Mouse (Mus musculus) heart, adult 18-20 months (tissue): ENCODE data around the gene Adgrb2. TPM values are rescaled to one million over a fixed set of nuclear protein-coding genes. Genes with fewer than 3 reads are reported as not detected.

Source experiments
- DNase-seq, 2 experiments: peaks; one replicate each; pipeline ENCODE4 v3.0.0; 2021 to 2022; ENCODE audit warnings: mixed read lengths in 1 of 2
- total RNA-seq, 2 experiments: library from RNA; stranded (reverse); gene quantifications; 2 replicates each; pipeline ENCODE4 v1.2.3; 2021

Adgrb2 gene
- total RNA-seq, 2 experiments from 2014 or later = 2.1 to 2.4 TPM

DNA sequence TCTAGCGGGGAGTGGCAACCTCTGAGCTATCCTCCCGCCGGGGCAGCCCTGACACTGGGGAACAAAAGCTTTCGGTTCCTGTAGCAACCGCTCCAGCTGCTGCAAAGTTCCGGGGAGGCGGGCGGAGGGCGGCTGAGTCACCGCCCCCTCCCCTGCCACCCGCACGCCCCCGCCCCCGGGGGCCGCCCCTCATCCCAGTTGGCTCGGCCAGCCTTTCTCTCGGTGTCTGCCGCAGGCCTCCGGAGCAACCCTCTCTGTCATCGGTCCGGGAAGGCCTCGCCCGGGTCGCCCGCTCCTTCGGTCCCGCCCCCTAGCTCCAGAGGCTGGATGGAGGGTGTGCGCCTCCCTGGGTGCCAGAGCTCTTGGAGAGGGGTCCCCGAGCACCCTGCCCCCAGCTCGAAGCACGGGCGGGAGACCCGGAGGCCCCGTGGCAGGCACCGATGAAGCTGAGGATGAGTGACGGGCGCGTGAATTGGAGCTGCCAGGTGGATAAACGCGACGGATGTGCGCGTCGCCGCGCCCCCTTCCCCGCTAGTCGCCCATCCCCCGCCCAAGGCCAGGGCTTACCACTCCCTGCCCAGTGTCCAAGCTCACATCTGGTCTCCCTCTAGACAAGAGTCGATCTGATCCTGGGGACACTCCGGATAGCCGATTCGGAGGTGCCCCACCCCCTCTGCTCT is 3.3 kb downstream of the Adgrb2 start:
- DNase-seq = peak; percentile 45 to 47

DNA sequence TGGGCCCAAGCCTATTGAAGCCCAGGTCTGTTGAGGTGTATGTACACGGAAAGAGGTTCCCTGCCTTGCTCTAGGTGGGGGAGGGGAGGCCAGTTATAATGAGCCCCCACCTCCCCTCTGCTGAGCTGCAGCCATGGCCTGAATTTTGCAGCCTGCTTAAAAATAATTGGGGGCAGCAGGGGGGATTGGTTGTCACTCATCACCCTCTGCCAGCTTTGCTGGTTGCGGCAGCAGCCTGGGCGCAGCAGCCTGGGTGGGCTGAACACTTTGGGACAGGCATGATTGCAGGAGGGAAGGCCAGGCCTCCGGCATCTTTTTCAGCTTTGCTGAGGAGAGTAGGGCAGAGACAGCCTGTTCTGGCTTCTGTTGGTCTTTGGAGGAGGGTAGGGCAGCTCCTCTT is 5.3 kb downstream of the Adgrb2 start:
- no peak for DNase-seq

DNA sequence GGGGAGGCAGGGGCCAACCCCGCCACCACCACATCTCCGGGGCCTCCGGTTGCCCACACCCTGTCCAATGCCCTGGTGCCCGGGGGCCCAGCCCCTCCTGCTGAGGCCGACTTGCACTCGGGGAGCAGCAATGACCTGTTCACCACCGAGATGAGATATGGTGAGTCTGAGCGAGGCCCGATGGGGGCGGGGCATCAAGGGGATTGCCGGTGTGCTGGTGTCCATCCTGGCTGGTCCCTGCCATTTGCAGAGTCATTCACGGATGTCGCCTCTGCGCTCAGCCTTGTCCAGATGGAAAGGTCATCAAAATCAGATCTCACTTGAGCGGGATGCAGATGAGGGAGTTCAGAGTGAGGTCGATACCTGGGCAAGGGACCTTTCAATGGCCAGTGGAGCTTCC is 8.1 kb downstream of the Adgrb2 start:
- DNase-seq = no peak

GRCm38 (mm10) chr4:129993213-129993612 is 8.5 kb downstream of the Adgrb2 start:
- DNase-seq = no peak

DNA sequence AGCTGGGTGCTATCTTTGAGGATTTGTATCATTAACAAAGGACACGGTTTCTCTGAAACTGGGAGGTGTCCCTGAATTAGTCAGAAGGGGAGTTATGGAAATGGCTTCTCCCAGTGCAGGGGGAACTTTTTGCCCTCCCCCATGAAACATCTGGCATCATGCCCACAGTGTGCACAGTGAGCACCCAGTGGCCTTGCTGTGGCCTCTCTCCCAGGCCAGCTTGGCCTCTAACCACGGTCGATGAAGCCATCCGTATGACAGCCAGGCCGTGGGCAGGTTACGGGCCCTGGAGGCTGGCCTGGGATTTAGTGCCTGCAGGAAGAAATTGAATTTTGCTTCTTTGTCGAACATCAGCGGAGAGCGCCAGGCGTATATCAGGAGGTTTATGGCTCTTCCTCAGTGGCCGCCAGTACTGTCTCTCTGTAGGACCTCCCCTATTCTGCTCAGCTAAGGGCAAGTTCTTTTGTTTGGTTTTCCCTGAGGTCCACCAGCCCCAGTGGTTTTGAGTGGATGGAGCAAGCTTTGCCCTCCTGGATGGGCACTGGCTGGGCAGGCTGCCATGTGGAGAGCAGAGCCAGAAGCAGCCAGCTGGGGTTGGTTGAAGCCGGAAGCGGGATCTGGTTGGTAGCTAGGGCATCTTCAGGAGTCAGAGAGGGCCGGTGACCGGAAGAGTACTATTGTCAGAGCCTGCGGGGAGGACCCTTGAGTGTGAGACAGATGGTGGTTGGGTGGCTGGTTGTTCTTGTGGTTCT is 9.4 kb downstream of the Adgrb2 start:
- DNase-seq = no peak

DNA sequence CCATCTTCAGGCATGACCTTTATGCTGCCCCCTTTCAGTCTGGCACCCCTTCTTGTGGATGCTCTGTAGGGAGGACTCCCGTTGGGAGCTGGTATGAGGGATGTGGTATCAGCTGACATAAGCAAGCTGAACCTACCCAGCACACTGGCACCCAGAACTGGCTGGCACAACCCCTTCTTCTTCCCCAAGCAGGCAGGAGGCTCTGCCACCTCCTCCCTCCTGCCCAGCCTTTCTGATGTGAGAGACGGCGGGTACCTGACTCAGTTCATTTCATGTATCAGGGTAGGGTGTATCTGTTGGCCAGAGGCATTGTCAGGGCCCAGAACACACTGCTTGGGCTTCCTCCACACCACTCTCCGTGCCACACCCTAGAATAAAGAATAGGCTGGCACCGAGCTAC is 10.1 kb downstream of the Adgrb2 start:
- DNase-seq = no peak

DNA sequence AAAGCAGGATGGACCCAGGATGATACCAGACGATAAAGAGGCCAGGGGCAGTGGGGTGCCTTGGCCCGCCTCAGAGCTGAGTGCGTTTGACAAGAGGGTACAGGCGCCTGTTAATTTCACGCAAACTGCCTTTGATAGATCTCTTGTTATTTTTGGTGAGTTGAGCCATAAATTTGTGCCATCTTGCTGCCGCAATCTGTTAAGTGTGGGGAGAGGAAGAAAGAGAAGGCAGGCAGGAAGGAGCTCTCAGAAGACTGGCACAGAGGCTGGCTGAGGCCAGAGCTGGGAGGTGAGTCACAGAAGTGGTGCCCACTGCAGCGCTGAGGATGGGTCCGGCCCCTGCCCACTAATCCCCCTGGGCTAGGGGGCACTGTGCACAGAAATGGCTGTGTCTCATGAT is 10.6 kb downstream of the Adgrb2 start:
- no peak for DNase-seq

DNA sequence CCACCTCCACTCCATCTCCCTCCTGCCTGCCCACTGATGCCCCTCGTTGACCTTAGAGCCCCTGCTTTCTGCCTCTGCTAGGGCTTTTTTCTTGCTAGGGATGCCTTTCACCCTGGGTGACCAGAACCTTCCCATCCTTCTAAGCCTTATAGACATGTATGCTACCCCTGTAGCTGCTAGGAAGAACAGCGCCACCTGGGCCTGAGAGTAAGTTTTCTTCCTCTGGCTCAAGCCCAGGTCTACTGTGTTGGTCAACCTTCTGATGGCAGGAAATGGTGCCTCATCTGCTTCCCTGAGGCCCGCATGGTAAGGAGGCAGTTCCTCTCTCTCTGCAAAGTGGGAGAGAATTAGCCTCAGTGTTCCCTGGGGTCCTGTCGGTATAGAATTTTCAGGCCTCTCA is 11.3 kb downstream of the Adgrb2 start:
- no peak for DNase-seq

GRCm38 (mm10) chr4:129998124-129998523 is 13.5 kb downstream of the Adgrb2 start:
- DNase-seq = no peak

DNA sequence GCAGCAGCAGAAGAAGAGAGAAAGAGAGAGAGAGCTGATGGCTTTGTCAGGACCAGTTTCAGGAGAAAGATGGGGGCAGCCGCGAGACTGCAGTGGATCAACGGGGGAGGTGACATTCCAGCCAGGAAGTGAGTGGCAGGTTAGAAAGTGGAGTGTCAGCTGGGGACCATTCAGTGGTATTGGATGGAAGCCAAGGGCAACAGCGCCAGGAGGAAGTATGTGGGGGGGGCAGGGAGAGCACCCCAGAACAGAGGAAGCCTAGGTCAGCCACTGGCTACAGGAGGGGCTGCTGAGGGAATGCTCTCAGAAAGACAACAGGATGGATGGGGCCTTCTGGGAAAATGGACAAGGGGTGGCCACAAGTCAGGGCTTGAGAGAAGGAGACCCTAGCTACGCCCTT is 17.0 kb downstream of the Adgrb2 start:
- DNase-seq = no peak

GRCm38 (mm10) chr4:130002157-130002556 is 17.5 kb downstream of the Adgrb2 start:
- DNase-seq = no peak

GRCm38 (mm10) chr4:130005593-130005992 is 20.9 kb downstream of the Adgrb2 start:
- no peak for DNase-seq

DNA sequence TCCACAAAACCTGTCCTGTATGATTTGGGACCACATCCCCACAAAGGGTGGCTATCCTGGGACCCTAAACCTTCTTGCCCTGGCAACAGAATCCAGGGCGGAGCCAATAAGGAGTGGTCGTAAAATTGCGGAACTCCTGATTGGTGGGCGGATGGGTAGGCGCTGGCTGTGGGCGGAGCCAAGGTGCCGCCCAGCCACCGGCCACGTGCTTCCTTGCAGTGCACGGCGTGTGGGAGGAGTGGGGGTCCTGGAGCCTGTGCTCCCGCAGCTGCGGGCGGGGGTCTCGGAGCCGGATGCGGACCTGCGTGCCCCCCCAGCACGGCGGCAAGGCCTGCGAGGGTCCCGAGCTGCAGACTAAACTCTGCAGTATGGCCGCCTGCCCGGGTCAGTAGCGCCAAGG is 21.9 kb downstream of the Adgrb2 start:
- no peak for DNase-seq

- DNase-seq = no peak
Observed at GRCm38 (mm10) chr4:130009043-130009442, 24.4 kb downstream of the Adgrb2 start.

- no peak for DNase-seq
Observed at GRCm38 (mm10) chr4:130010723-130011122, 26.1 kb downstream of the Adgrb2 start.

DNA sequence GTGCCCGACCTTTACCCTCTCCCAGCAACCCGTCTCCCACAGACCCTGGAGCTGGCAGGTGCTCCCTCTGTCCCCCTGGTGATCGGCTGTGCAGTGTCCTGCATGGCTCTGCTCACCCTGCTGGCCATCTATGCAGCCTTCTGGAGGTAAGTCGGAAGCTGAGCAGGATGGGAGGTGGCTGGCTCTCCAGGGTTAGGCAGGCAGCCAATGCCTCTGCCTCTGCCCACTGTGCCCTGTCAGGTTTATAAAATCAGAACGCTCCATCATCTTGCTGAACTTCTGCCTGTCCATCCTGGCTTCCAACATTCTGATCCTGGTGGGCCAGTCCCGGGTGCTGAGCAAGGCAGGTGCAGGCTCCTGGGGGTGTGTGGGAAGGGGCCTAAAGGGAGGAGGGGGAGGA is 27.6 kb downstream of the Adgrb2 start:
- DNase-seq = no peak

DNA sequence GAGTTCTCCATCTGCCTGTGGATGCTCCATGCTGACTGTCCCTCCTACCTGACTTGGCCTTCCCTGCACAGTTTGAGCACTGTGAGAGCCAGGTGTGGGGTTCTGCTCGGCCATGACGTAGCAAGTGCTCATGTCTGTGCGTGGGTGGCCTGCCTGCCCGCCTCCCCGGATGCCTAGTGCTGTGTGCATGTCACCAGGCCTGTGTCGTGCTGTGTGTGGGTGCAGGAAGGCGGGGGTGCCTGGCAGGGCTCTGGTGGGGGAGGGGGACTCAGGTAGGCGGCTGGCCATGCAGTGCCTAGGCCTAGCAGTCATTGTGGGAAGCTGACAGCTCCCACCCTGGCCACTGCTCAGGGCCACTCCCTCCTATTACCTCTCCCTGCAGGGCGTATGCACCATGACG is 28.4 kb downstream of the Adgrb2 start:
- no peak for DNase-seq

GRCm38 (mm10) chr4:130016010-130016409 is 31.3 kb downstream of the Adgrb2 start:
- no peak for DNase-seq

DNA sequence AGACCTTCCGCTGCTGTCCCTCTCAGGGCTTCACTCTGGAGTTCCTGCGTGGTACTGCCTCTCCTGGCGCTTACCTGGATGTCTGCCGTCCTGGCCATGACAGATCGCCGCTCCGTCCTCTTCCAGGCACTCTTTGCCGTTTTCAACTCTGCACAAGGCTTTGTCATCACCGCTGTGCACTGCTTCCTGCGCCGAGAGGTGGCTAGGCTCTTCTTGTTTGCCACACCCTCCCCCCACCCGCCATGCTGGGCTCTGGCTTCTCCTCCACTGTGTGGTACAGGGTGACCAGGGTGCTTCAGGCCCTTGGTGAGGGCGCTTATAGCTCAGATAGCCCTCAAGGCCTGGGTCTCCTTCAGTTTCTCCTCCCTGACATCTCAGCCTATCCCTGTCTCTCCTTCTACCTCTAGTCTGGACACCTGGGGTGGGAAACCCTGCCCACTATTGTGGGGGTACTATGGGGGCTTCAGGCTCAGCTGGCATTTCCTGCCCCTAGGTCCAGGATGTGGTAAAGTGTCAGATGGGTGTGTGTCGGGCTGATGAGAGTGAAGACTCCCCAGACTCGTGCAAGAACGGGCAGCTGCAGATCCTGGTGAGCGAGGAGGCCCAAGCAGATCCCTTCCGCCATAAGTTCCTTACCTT is 32.5 kb downstream of the Adgrb2 start:
- DNase-seq = no peak

DNA sequence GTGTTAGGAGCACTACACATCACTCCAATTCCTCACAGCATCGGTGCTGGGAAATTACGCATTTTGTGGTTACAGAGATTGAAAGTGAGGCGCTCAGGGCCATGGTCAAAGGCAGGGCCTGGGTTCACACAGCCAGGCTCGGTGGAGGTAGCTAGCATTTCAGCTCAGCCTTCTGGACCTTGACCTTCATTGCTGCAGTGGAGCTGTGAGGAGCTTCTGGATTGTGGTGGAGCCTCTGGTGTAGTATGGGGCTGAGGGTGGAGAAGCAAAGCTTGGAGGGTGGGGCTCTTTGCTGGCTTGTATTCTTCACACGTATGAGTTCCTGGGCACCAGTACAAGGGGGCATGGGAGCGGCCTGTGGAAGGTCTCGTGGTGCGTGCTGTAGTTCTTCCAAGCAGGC is 38.3 kb downstream of the Adgrb2 start:
- no peak for DNase-seq

- no peak for DNase-seq
Observed at GRCm38 (mm10) chr4:130023511-130024231, 39.0 kb downstream of the Adgrb2 start.

DNA sequence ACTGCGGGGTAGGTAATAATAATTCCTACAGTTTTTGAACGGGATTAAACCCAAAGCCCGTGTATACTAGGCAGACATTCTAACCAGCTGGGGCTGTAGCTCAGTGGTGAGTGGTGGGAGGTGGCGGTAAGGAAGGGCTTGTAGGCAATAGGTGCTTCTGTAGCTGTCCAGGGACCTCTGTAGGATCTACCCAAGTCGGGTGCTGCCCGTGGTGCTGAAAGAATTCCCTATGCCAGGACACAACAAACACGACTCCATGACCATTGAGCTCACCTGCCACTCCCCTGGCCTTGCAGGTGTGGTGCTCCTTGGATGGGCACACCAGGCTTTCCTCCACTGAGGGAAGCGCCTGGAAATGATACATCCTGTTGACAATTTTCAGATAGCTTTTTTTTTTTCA is 40.9 kb downstream of the Adgrb2 start:
- DNase-seq = no peak

- DNase-seq = no peak
Observed at GRCm38 (mm10) chr4:130031146-130031545, 46.5 kb downstream of the Adgrb2 start.
